Mouse (Mus musculus): Measurements from ENCODE around the gene Dkkl1. TPM values are rescaled to one million over a fixed set of nuclear protein-coding genes. Genes with fewer than 3 reads are reported as not detected.

The Dkkl1 gene
- total RNA-seq, 2 experiments from 2014 or later: 25.1 to 29.2 TPM

DNA sequence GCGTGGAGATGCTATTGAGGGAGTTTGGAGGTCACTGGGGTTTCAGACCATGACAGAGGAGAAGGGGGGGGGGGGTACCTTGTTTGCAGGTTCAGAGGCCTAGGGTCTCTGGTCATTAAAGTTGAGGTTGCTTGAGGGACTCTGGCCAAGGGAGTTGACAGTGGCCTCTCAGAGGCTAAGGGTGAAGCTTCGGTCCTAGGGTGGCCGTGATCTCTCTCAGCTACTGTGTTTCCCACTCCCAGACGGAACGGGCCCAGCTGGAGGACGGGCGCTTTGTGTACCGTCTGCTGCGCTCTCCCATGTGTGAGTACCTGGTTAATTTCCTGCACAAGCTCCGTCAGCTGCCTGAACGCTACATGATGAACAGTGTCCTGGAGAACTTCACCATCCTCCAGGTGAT is 20.0 kb upstream of the Dkkl1 start:
- intact Hi-C loops (cut with DNase I): no loop called here
- DNase-seq (ENCODE audit: low spot score in 2 of 2): no peak

DNA sequence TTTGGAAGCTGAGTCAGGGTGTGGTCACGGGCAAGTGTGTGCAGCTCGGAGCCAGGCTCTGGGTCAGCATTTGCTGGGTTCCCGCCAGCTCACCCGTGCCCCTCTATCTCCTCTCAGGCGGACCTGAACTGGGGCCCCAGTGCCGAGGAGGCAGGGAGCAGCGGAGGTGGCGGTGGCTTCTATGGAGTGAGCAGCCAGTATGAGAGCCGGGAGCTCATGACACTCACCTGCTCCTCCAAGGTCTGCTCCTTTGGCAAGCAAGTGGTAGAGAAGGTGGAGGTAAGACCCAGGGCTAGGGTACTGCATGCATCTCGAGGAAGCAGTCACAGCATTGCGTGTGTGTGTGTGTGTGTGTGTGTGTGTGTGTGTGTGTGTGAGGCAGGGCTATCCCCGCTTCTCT is 19.2 kb upstream of the Dkkl1 start:
- DNase-seq (ENCODE audit: low spot score in 2 of 2): no peak
- intact Hi-C loops (cut with DNase I): no loop called here

DNA sequence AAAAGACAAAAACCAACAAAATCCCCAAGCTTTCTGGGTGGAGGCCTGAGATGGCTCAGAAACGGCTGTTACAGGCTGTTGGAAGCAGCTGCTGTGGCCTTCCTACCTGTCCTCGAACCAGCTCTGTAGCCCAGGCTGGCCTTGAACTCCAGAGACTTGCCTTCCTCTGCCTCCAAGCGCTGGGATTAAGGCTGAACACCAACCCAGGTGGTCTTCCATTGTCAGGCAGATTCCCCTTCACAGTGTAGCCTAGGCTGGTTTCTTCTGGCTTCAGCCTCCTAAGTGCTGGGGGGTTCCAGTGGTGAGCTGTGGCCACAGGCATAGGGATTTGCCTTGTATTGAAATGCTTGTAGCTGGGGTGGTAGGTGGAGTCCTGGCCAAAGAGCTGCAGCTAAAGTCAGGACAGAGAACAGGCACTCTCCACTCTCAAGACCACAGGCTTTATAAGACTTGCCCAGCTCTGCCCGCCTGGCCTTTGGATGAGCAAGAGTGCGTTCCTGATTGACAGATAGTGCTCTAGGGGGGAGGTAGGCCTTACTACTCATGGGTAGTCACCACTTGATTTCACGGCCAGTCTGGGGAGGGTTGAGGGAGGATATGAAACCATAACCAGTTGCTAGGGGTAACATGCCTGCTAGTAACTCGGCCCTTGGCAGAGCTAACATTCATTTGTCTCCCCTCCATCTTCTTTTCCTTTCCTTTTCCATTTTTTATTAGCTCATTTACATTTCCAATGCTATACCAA is 17.7 kb upstream of the Dkkl1 start:
- intact Hi-C loops (cut with DNase I): no loop called here
- no peak for DNase-seq (ENCODE audit: low spot score in 2 of 2)

DNA sequence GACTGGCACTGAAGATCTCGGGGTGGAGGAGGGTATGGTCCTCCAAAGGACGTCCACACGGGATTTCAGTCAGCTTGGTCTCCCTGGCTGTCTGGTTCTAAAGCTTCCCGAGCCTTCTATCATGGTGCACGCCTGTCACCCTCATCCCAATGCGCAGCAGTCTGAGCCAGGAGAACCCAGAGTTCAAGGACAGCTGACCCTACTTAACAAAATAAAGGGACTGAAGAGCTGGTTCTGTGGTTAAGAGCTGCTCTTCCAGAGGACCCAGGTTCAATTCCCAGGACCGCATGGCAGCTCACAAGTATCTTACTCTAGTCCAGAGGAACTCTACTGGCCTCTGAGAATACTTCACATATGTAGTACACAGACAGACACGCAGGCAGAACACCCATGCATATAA is 17.1 kb upstream of the Dkkl1 start:
- intact Hi-C loops (cut with DNase I): no loop called here
- no peak for DNase-seq (ENCODE audit: low spot score in 2 of 2)

DNA sequence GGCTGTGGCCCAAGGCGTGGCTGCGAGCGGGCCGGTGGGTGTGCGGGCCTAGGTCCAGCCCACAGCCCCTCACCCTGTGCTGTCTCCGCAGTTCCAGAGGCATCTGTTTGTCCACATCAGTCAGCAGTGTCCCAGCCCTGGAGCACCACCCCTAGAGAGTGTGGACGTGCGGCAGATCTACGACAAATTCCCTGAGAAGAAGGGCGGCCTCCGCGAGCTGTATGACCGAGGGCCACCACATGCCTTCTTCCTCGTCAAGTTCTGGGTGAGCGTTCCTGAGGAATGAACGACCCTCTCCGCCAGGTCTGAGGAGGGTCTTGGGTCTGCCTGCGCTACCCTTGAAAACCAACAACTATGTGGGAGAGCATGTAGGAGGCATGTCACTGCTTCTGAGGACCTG is 16.6 kb upstream of the Dkkl1 start:
- DNase-seq (ENCODE audit: low spot score in 2 of 2): no peak
- intact Hi-C loops (cut with DNase I): no loop called here

DNA sequence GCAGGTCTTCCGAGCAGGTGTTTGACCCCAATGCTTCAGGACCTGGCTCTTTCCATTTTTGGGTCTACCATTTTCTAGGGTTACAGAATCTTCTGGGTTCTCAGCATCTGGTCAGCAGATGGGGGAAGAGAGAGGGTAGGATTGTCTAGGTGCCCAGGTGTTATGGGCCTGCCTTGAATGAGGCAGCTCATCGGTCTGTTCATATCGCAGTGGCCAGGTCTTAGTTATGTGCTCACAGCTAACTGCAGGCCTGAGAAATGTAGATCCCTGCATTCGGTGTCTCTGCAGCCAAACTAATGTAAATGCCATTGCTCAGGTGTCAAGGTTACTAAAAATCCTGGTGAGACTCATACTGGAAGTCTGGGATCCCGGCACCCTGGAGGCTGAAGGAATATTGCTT is 14.5 kb upstream of the Dkkl1 start:
- DNase-seq (ENCODE audit: low spot score in 2 of 2): no peak
- intact Hi-C loops (cut with DNase I): no loop called here

DNA sequence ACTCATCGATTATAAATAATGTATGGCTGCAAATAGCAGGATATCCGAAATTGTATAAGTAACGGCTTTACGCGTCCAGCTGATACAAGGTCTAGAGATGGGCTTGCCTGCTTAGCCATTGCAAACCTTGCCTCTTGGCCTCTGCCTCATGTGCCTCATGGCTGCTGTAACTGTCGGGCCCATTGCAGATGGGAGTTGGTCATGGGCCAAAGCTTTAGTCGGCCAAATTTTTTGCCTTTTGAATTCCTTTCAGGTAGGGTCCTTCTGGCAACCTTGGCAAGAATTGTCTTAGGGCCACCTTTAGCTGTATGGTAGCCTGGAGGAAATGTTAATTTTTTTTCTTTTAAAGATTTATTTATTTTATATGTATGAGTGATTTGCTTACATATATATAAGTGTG is 12.9 kb upstream of the Dkkl1 start:
- no peak for DNase-seq (ENCODE audit: low spot score in 2 of 2)
- intact Hi-C loops (cut with DNase I): no loop called here

DNA sequence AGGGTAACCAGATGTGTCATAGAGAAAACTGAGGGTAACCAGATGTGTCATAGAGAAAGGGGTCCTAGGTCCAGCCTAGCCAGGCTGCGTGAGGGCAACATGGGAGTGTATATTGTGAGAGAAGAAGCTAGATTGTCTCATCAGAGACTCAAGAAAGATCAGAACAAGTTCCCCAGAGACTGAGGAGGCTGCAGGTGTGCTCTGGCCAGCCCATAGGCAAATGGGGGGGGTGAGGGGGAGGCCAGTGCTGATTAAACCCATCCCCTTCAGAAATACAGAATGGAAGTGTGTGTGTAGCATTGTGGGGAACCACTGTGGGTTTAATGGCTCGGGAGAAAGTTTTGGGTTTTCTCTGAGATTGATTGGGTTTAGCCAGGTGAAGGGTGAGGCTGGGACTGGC is 9.7 kb upstream of the Dkkl1 start:
- intact Hi-C loops (cut with DNase I): no loop called here

DNA sequence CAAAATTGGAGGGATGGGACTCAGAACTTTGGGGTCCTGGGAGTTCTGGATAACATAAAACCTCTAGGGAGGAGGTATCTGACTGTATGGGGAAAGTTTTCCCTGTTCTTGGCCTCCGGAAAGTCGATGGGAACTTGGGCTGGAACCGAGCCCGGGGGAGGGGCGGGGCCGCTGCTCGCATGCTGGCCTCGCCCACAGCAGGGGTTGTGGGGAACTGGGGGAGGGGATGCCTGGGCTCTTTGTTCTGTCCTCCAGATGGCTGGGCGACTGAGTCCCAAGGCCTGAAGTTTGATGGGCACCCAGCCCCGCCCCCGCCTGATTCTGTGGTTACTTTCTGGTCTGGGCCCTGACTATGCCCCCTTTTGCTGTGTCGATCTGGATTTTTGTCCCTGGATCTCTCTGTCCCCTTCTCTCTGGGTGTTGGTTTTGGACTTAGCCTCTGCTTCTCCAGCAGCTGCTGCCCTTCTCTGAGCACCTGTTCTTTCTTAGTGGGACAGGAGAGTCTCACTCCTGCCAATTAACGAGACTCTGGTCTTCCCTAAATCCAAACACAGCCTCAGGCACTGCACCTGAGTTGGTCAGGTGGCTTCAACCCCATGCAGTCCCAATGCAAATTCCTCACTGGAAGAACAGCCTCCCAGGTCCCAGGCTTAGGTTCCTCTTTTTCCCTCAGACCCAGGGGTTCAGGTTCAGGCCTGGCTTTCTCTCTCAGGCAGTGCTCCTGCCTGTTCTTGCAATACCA is 4.7 kb upstream of the Dkkl1 start:
- no peak for DNase-seq (ENCODE audit: low spot score in 2 of 2)
- intact Hi-C loops (cut with DNase I): no loop called here

More for the DNA sequence above, 9.7 kb upstream of the Dkkl1 start:
- DNase-seq (ENCODE audit: low spot score in 2 of 2): no peak

DNA sequence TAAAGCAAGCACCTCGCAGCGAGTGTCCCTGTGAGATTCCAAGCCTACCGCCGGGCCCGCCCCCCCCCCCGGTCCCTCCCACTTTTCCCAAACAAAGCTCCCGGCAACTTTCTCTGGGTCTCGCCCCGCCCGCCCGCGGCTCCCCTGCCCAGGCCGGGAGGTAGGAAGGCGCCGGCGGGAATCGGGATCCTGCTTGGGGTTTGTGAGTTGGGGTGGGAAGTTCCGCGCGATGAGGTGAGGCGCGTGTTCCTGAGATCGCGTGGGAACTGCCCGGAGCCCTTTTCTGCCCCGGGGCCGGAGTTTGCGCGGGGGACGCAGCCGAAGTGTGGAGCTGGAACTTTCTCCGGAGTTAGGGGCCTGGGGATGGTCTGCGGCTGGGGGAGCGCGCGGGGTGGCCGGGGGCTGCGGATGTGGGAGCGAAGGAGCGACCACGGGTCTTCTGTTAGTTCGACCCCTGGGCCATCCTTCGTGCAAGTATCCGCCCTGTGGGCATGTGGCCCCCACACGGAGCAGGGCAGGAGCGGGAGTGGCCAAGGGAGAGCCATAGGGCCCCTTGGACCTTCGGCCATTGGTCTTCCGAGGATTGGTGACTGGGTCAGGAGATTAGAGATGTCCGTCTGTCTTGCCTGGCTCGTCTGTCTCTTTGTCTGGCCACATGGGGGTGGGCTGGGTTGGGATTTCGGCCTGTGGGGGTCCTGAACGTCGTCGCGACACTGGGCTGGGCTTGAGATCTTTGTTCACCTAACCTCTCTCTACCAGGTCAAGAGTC is 3.9 kb upstream of the Dkkl1 start, which contains the start of gene Tead2:
Gene Tead2, plus strand, starts transcription at position 81 of the 769 bp plus-strand sequence.
- no peak for DNase-seq (ENCODE audit: low spot score in 2 of 2)
- intact Hi-C loops (cut with DNase I): no loop called here

DNA sequence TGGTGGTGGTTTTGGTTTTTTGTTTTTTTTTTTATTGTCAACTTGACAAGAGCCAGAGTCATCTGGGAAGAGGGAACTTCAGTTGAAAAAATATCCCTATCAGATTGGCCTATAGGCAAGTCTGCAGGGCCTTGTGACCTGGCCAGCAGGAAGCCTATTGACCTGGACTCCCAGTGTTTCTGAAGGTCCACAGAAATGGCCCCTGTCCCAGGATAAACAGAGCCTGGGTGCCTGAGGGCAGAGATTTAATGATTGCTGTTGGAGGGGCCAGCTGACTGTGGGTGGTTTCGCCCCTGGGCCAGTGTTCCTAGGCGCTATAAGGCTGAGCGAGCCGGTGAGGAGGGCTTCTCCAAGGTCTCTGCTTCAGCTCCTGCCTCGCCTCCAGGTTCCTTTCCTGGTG is 1.8 kb upstream of the Dkkl1 start:
- intact Hi-C loops (cut with DNase I): no loop called here

DNA sequence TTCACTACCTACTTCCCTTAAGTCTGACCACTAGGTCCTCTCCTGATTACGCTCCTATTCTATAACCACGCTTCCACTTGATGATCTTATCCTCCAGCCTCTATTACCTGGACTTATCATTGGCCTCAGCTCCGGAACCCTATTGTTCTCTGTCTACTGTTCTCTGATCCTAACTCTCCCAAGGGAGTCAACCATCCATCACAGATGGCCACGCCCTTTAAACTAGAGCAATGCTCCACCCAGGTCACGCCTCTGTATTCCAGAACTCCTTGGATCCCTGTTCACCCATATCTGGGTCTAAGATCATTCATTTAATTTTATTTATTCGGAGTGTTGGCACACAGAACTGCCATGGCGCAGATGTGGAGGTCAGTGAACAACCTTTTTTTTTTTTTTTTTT is 409 bp upstream of the Dkkl1 start:
- intact Hi-C loops (cut with DNase I): no loop called here
- no peak for DNase-seq (ENCODE audit: low spot score in 2 of 2)

More for the DNA sequence above, 1.8 kb upstream of the Dkkl1 start:
- no peak for DNase-seq (ENCODE audit: low spot score in 2 of 2)

DNA sequence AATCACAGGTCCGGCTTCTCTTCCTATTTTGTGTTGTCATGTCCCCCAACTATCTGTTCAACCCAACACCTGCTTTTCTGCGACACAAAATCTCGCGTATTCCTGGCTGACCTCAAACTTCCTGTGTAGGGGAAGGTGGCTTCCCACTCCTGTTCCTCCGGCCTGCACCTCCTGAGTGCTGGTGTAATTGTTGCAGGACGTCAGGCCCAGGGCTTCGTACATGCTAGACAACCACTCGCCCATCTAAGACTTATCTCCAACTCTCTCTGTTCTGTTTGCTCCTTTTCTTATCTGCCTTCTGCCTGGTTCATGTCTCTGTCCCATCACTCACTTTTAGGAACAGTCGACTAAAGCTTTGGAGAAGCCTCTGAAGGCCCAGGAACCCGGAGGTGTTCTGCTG is 877 bp downstream of the Dkkl1 start:
- intact Hi-C loops (cut with DNase I): no loop called here
- DNase-seq (ENCODE audit: low spot score in 2 of 2): no peak

DNA sequence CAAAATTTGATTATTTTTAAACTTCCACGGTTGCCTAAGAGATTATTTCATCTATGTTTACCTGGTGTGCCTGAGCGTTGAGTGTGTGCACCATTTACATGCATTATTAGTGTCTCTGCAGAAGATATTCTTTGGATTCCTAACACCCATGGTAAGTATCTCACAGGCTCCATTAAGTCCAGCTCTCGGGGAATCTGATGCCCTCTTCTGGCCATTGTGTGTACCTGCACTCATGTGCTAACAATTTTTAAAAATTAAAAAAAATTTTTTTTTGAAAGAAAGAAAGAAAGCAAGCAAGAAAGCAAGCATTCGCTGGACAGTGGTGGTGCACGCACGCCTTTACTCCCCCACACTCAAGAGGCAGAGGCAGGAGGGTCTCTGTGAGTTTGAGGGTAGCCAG is 3.7 kb downstream of the Dkkl1 start:
- intact Hi-C loops (cut with DNase I): no loop called here
- no peak for DNase-seq (ENCODE audit: low spot score in 2 of 2)

DNA sequence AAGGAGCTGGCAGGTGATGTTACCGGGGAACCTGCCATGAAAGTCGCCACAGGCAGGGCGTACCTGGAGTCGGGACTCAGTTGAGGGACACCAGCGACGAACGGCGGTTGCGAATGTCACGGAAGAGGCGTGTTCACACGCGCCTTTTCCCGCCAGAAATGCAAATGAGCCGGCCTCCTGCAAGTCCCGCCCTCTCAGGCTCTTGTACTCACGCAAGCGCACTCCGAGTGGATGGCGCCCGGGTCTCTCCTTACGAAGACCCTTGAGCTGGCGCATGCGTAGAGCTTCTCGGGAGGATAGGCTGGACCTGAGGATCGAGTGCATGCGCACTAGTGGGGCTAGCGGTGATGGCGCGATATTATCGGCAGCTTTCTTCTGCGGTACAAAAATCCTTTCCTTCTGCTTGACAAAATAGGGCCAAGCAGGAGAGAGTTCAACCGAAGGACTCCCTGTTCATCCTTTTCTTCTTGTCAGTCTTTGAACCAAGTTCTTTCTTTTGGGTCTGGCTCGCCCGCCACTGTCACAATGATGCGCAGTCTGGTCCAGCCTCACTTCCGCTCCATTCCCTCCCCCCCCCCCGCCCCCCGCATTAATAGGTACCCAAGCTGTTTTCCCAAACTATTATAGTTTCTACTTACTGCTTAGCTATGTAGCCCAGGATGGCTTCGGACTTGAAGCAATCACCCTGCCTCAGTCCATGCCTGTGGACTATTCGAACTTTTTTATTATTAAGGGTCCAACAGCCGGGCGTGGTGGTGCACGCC is 7.4 kb downstream of the Dkkl1 start, which contains the start of gene Ccdc155:
Gene Ccdc155, minus strand, starts transcription at position 513 of the 764 bp plus-strand sequence.
- intact Hi-C loops (cut with DNase I): no loop called here
- DNase-seq (ENCODE audit: low spot score in 2 of 2): peak; percentile 91 to 95

DNA sequence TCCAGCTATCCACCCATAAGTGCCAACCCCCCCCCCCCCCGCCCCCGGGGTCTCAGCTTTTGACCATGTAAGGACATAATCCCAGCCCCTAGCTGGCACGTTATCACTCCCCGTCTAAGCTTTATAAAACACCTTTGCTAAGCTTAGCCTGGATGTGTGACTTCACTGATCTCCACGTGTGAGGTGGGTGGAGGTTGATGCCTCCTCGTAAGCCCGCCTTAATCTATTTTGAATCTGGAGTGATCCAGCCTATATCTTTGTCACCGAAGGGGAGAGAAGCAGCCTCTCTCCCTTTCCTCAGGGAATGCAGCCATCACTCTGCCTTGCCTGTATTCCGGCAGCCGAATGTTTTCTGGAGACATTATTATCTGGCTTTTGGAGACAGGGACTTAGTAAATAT is 9.3 kb downstream of the Dkkl1 start:
- intact Hi-C loops (cut with DNase I): loop anchor here (1.0 kb wide), 1 partner anchor 31 kb away; no protein-coding TSS in a partner anchor

DNA sequence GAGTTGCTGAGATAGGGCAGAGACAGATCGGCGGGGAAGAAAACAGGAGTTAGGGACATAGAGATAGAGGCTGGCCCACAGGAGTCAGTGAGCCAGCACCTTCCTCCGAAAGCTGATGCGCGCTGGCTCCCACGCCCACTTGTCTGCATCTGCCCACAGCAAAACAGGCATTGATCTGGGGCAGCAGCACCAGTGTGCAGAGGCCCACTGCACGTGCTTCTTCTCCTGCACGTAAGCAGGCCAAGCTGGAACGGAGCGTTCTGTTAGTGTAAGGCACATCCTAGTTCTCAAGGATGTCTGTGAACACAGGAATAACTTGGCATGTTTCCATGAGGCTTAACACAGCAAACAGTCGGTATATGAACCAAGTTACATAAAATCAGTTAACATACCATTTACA is 13.0 kb downstream of the Dkkl1 start:
- intact Hi-C loops (cut with DNase I): loop anchor here (1.0 kb wide), 1 partner anchor 37 kb away; no protein-coding TSS in a partner anchor
- DNase-seq (ENCODE audit: low spot score in 2 of 2): peak; percentile 61 to 77

More for the DNA sequence above, 9.3 kb downstream of the Dkkl1 start:
- peak in 1 of 2 experiments; percentile 71 for DNase-seq (ENCODE audit: low spot score in 2 of 2)

DNA sequence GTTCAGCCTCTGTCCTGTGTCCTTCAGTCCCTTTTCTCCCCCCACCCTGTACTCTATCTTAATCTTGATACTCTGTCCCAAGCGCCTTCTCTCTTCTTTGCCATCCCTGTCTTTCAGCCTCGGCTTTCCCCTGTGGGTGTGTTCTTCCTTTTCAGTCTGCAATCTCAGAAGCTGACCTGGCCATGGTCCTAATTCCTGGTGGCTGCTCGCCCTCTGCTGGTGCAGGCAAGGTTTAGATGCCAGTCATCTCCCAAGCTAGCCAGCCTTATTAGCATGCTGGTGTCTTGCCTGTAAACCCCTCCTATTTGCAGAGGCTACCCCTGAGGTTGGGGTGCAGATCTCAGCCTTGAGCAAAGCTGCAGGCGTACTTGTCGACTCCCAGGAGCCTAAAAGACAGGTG is 13.5 kb downstream of the Dkkl1 start:
- intact Hi-C loops (cut with DNase I): loop anchor here (1.0 kb wide), 1 partner anchor 36 kb away; no protein-coding TSS in a partner anchor

DNA sequence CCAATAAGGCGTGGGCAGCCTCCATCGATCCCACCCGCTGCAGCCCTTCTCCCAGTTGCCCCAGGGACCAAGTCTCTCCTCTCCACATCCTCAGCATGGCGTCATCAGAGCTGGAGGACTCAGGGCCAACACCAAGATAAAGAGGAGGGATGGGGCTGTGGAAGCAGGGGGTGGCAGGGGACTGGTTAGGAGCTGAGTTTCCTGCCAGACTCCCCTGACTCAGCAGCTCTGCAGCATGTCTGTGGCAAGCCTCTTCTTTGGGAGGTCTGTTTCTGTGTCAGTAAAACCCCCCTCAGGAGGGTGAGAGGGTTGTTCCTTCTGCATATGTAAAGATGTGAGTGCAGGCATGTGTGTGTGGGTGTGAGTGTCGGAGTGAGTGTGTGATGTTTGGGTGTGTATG is 15.0 kb downstream of the Dkkl1 start:
- intact Hi-C loops (cut with DNase I): no loop called here
- DNase-seq (ENCODE audit: low spot score in 2 of 2): peak in 1 of 2 experiments; percentile 71

More for the DNA sequence above, 13.5 kb downstream of the Dkkl1 start:
- DNase-seq (ENCODE audit: low spot score in 2 of 2): peak; percentile 66 to 87
